Mouse (Mus musculus): ENCODE data around the gene Eif2b2. TPM values are rescaled to one million over a fixed set of nuclear protein-coding genes. Genes with fewer than 3 reads are reported as not detected.

The Eif2b2 gene
- polyA plus RNA-seq, 1 experiment from 2014 or later, result 122 TPM

DNA sequence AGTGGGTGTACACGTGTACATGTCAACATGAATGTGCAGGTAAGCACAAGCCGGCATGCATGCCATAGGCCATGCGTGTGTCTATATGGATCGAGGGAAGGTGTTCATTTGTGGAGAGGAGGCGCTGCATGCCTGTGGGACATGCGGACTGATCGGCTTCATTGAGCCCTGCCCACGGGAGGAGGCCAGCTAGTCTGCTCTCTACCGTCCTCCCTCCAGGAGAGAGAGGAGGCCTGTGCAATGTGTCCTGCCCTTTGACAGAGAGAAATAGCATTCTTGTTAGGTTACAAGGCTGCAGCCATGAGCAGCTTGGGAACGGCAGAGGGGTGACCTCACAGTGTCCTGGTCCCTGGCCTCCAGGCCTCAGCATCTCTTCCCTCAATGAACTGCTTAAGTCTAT lies 23.1 kb upstream of the Eif2b2 start:
- no peaks in the 10 kb centered on the region for H3K9me3 ChIP-seq
- no peak overlapping the region for H3K4me3 ChIP-seq
- peaks cover 80% of the 10 kb centered on the region for H3K4me1 ChIP-seq
- WGBS, result 88% methylated on average over 10 of the region's 10 CpGs
- no peak for DNase-seq (ENCODE audit: low spot score)
- peak overlapping the region; percentile 32 for H3K27ac ChIP-seq (replicated peaks)
- peaks cover 74% of the 10 kb centered on the region for H3K27me3 ChIP-seq (replicated peaks; ENCODE audit: low read depth, poor library complexity, severe bottlenecking)
- no peaks in the 10 kb centered on the region for H3K36me3 ChIP-seq (replicated peaks)

DNA sequence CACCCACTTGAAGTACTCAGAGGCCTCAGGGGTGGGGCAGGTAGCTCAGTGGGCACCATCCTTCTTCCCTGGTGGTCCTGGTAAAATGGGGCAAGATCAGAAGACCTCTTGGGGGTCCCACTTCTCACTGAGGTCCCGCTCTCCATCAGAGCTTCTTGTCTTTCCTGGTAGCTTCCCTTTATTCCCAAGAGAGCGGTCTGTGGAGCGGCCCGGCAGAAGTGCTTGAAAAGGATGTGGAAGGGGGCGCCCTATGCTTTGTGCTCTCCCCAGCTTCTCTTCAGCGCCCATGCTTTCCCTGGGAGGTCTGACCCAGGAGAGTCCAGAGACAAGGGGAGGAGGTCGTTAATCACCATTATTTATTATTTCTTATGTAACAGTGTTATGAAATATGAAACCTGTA lies 21.9 kb upstream of the Eif2b2 start:
- peaks cover 85% of the 10 kb centered on the region for H3K4me1 ChIP-seq

DNA sequence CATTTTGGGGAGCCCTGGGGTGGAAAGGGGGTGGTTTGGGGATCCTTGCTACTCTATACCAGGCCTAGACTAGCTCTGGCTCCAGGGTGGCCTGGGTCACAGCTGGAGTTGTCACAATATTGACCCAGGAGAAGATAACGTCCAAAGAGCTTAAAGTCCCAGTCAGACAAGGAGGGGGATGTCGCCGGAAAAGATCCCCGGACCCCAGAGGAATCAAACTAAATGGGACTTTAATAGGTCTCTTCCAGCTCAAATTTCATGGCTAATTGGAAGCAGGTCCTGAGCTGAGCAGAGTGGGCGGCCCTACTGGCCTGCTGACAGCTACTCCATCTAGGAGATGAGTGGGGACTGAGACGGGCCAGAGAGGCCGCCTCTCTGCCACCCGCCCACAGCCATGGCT lies 21.3 kb upstream of the Eif2b2 start:
- peak overlapping the region; percentile 28; the same call in 1 of the 2 replicates for H3K4me3 ChIP-seq
- no peaks in the 10 kb centered on the region for H3K36me3 ChIP-seq (replicated peaks)
- peak; percentile 76 for DNase-seq (ENCODE audit: low spot score)
- WGBS, result 22% methylated on average over 8 of the region's 8 CpGs
- H3K27me3 ChIP-seq (replicated peaks; ENCODE audit: low read depth, poor library complexity, severe bottlenecking), result peaks cover 66% of the 10 kb centered on the region
- no peak overlapping the region; the same call in 1 of the 2 replicates for H3K27ac ChIP-seq (replicated peaks)
- H3K4me1 ChIP-seq, result peaks cover 82% of the 10 kb centered on the region
- H3K9me3 ChIP-seq, result no peaks in the 10 kb centered on the region

More for the DNA sequence above, 21.9 kb upstream of the Eif2b2 start:
- H3K36me3 ChIP-seq (replicated peaks), result no peaks in the 10 kb centered on the region
- no peaks in the 10 kb centered on the region for H3K9me3 ChIP-seq
- peak overlapping the region; percentile 28; the same call in 1 of the 2 replicates for H3K4me3 ChIP-seq
- WGBS, result 63% methylated on average over 7 of the region's 7 CpGs
- no peak for DNase-seq (ENCODE audit: low spot score)
- H3K27me3 ChIP-seq (replicated peaks; ENCODE audit: low read depth, poor library complexity, severe bottlenecking), result peaks cover 70% of the 10 kb centered on the region
- peak overlapping the region; percentile 60 for H3K27ac ChIP-seq (replicated peaks)

DNA sequence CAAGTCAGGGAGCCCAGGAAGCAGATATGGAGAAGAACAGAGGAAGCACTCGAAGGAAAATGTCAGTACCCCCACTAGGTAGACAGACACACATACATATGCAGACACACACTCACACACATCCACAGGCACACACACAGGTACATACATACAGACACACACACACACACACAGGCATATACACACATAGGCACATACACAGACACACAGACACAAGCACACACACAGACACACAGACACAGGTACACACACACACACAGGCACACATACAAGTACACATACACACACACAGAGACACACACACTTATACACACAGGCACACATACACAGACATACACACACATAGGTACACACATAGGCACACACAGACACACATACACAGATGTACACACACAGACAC lies 19.3 kb upstream of the Eif2b2 start:
- H3K4me3 ChIP-seq, result no peak overlapping the region
- 79% methylated on average over 1 of the region's 1 CpGs for WGBS
- H3K9me3 ChIP-seq, result no peaks in the 10 kb centered on the region
- DNase-seq (ENCODE audit: low spot score), result no peak
- no peak overlapping the region for H3K27ac ChIP-seq (replicated peaks)
- no peaks in the 10 kb centered on the region for H3K36me3 ChIP-seq (replicated peaks)
- peaks cover 49% of the 10 kb centered on the region for H3K27me3 ChIP-seq (replicated peaks; ENCODE audit: low read depth, poor library complexity, severe bottlenecking)
- H3K4me1 ChIP-seq, result peaks cover 79% of the 10 kb centered on the region

DNA sequence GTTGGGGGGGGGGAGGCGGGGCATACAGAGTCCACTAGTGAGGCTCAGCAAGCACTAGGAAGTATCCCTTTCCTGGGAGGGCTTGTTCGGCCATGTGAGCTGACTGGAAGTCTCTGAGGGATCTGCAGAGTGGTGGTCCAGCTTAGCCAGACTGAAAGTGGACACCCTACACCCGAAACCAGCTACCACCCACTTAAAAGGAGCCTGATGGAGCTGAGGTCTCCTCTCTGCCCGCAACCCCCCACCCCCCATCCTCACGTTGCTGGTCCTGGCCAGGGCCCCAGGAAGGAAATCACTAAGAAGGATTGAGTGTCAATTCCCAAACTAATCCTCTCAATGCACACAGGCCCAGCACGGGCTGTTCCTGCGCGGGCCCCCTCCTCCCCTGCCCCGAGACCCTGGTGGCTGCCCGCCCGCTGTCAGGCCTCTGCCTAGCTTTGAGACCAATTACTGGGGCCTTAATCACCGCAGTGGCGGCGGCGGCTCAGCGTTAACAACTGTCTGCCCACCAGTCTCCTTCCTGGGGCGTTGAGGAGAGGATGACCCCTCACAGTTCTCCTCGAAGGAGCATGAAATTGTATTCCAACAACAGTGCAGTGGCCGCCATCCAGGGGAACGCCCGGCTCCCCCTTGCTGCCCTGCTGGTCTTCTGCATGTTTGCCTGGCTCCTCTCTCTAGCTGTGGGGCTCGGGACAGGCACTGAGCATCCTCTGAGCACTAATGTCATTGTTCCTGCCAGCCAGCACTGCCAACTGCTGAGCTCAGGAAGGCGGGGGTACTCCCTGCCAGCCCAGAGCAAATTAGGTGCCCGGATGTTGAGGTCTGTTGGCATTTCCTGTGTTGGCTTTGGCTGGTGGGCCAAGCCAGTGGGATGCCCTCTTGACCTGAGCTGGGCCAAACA lies 18.1 kb upstream of the Eif2b2 start:
- WGBS, result 10% methylated on average over 24 of the region's 24 CpGs
- H3K4me3 ChIP-seq, result peak overlapping the region; percentile 35
- peak; percentile 78 for DNase-seq (ENCODE audit: low spot score)
- H3K36me3 ChIP-seq (replicated peaks), result no peaks in the 10 kb centered on the region
- no peaks in the 10 kb centered on the region for H3K9me3 ChIP-seq
- peak overlapping the region; percentile 77 for H3K27ac ChIP-seq (replicated peaks)
- H3K27me3 ChIP-seq (replicated peaks; ENCODE audit: low read depth, poor library complexity, severe bottlenecking), result peaks cover 37% of the 10 kb centered on the region
- H3K4me1 ChIP-seq, result peaks cover 71% of the 10 kb centered on the region

DNA sequence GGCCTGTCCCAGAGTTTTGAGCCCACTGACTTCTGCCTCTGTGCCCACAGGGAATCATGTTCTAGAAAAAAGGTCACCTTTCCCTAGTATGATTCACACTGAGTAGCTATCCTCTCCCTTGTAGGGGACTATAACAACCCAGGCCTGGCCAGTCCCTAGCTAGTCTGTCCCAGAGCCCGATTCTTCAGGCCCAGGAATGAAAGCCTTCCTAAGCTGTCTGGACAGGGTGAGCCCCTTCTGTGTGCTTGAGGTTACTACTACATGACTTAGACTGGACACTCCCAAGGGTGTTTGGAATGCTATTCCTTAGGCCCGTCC lies 17.5 kb upstream of the Eif2b2 start:
- WGBS, result 70% methylated on average over 2 of the region's 2 CpGs
- DNase-seq (ENCODE audit: low spot score), result no peak
- Histone ChIP-seq H3K9me3 (no peaks in the 10 kb centered on the region), H3K27me3 (replicated peaks; ENCODE audit: low read depth, poor library complexity, severe bottlenecking) (peaks cover 30% of the 10 kb centered on the region), H3K36me3 (replicated peaks) (no peaks in the 10 kb centered on the region), H3K4me3 (peak overlapping the region; percentile 35; the same call in 1 of the 2 replicates), H3K4me1 (peaks cover 65% of the 10 kb centered on the region), H3K27ac (replicated peaks) (peak overlapping the region; percentile 77)

DNA sequence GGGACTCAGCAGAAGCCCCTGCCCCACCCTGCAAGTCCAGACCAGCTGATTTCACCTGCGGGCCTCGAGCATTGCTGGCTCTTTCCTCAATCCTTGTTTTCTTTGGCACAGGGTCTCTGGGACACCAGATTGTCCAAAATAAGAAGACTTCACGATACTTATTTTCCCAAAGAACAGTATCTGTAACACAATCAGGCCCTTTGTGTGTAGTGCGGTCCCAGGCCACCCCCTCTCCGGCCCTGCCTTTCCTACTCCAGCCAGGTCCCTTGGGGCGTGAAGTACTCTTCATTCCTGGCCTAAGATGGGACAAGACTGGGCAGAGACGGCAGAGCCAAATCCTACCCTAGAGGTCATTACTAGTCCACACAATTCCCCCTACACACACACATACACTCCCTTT lies 17.1 kb upstream of the Eif2b2 start:
- Histone ChIP-seq H3K27me3 (replicated peaks; ENCODE audit: low read depth, poor library complexity, severe bottlenecking) (peaks cover 26% of the 10 kb centered on the region), H3K4me1 (peaks cover 61% of the 10 kb centered on the region), H3K9me3 (no peaks in the 10 kb centered on the region), H3K4me3 (no peak overlapping the region), H3K27ac (replicated peaks) (peak overlapping the region; percentile 77), H3K36me3 (replicated peaks) (no peaks in the 10 kb centered on the region)
- WGBS, result 68% methylated on average over 7 of the region's 7 CpGs
- no peak for DNase-seq (ENCODE audit: low spot score)

DNA sequence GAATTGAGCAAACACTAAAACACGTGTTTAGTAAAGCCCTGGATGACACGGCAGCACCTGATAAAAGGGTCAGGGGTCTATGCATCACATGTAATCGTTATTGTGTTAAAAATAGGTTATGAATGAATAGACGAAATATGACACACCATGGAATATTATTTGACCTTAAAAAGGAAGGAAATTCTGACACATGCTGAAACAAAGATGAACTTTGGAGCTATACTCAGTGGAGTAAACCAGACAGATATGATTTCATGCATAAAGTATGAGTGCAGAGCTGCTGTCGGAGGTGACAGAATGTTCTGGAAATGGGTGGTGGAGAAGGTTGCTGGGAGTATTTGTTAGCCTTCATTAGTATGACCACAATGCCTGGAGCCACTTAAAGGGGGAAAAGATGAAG lies 15.6 kb upstream of the Eif2b2 start:
- peaks cover 25% of the 10 kb centered on the region for H3K27me3 ChIP-seq (replicated peaks; ENCODE audit: low read depth, poor library complexity, severe bottlenecking)
- H3K27ac ChIP-seq (replicated peaks), result no peak overlapping the region
- H3K4me1 ChIP-seq, result peaks cover 47% of the 10 kb centered on the region
- H3K36me3 ChIP-seq (replicated peaks), result no peaks in the 10 kb centered on the region
- no peaks in the 10 kb centered on the region for H3K9me3 ChIP-seq
- WGBS, result 84% methylated on average over 5 of the region's 5 CpGs
- no peak overlapping the region for H3K4me3 ChIP-seq
- DNase-seq (ENCODE audit: low spot score), result no peak

DNA sequence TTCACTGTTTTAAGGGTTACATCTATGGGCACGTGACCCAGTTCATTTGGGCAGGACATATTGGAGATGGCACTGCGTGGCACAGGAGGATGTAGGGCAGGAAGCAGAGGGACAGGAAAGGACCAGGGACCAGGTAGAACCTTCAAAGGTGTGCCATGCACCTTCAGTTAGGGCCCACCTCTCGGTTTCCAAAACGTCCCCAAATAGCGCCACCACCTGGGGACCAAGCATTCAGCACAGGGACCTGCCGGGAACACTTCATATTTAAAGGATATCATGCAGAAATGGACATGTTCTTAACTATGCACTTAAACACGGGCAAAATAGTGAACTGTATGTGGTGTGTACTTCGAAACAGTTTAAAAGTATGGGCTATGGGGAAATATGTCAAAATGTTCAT lies 15.2 kb upstream of the Eif2b2 start:
- no peak for DNase-seq (ENCODE audit: low spot score)
- no peaks in the 10 kb centered on the region for H3K9me3 ChIP-seq
- 55% methylated on average over 8 of the region's 8 CpGs for WGBS
- peaks cover 21% of the 10 kb centered on the region for H3K27me3 ChIP-seq (replicated peaks; ENCODE audit: low read depth, poor library complexity, severe bottlenecking)
- peaks cover 46% of the 10 kb centered on the region for H3K4me1 ChIP-seq
- no peaks in the 10 kb centered on the region for H3K36me3 ChIP-seq (replicated peaks)
- no peak overlapping the region for H3K27ac ChIP-seq (replicated peaks)
- H3K4me3 ChIP-seq, result no peak overlapping the region

DNA sequence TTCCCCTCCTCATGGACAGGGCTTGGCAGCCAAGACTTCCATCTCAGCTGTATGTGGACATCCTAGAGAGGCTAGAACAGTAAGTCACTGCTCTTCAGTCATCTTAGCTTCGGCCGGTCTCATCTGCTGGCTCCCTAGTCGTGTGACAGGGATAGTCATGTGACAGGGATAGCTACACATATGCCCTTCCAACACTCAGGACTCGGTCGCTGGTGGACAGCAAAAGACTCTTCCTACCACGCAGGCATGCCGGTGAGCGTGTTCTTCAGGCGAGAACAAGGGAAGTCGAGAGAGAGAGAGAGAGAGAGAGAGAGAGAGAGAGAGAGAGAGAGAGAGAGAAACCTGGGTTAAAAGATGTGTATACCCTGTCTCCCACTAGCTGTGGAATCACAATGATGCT lies 13.9 kb upstream of the Eif2b2 start:
- Histone ChIP-seq H3K27ac (replicated peaks) (0 out of 2 replicates have a peak overlapping the region, but pooled peaks have one; percentile 61), H3K4me1 (peaks cover 33% of the 10 kb centered on the region), H3K9me3 (no peaks in the 10 kb centered on the region), H3K36me3 (replicated peaks) (no peaks in the 10 kb centered on the region), H3K4me3 (no peak overlapping the region), H3K27me3 (replicated peaks; ENCODE audit: low read depth, poor library complexity, severe bottlenecking) (peaks cover 7% of the 10 kb centered on the region; the same call in 1 of the 2 replicates)
- 88% methylated on average over 10 of the region's 10 CpGs for WGBS
- DNase-seq (ENCODE audit: low spot score), result no peak

DNA sequence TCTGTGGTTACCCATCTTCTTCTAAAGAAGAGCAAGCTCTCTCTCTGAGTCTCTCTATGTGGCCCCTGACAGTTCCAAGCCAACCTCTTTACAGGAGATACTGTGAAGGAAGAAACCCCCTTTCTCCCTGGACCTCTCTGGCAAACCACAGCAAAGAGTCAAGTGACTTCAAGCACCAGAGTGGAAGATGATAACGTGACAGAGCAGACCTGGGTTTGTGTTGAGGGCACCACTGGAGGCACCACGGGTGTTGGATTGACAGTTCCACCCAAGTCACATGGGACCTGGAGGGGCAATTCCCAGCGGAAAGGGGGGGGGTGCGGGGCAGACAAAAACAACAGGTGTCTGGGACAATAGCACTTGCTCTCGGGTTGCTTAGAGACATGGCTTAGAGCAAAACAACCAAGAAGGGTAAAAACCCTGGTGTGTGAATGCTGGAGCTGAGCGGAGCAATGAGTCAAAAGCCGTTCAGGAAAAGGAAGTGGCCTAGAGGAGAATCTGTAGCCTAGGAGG lies 10.5 kb upstream of the Eif2b2 start:
- 38% methylated on average over 7 of the region's 7 CpGs for WGBS
- Histone ChIP-seq H3K9me3 (no peaks in the 10 kb centered on the region), H3K27me3 (replicated peaks; ENCODE audit: low read depth, poor library complexity, severe bottlenecking) (no peaks in the 10 kb centered on the region), H3K4me1 (peaks cover 11% of the 10 kb centered on the region), H3K4me3 (no peak overlapping the region), H3K36me3 (replicated peaks) (no peaks in the 10 kb centered on the region), H3K27ac (replicated peaks) (no peak overlapping the region)
- DNase-seq (ENCODE audit: low spot score), result no peak

DNA sequence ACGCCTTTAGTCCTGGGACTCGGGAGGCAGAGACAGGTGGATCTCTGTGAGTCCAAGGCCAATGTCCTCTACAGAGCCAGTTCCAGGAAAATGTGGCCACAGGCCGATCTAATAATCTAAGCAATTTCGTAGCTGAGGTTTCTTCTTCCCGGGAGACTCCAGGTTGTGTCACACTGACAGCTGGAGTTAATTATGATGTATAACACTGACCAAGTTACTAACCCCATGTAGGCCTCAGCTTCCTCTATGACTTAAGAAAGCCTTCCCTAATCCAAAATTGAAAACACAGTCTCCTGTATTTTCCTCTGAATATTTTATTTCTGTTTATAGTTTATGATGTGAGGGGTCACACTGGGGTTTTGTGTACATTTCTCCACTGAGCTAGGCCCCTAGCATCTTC lies 4.2 kb upstream of the Eif2b2 start:
- Histone ChIP-seq H3K36me3 (replicated peaks) (no peaks in the 10 kb centered on the region), H3K4me3 (no peak overlapping the region), H3K27ac (replicated peaks) (no peak overlapping the region), H3K9me3 (no peaks in the 10 kb centered on the region), H3K27me3 (replicated peaks; ENCODE audit: low read depth, poor library complexity, severe bottlenecking) (no peaks in the 10 kb centered on the region), H3K4me1 (peaks cover 19% of the 10 kb centered on the region)
- WGBS, result 57% methylated on average over 5 of the region's 5 CpGs
- no peak for DNase-seq (ENCODE audit: low spot score)

DNA sequence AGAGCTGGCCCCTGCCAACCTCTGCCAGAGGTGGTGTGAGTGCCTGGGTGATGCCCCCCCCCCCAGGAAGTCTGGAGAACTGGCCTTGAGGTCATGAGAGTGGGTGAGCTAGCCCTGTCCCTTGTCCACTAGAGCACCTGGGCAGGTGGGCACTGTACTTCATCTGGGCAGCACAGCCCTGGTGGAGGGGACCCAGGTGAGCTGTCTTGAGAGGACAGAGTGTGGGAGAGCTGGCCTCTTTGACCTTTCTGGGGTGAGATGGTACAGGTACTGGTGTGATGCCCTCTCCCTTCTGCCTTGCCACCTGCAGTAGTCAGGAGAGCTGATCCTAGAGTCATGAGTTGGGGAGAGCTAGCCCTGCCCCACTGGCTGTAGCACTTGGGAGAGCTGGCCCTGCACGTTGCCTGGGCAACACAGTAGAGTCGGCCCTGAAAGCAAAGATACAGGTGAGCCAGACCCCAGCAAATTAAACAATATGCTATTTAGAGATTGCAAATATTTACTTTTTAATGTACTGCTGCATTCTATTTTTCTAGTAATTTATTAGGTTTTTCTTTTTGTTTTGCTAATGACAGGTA lies 1.5 kb upstream of the Eif2b2 start:
- no peak overlapping the region for H3K4me3 ChIP-seq
- H3K9me3 ChIP-seq, result no peaks in the 10 kb centered on the region
- 81% methylated on average over 2 of the region's 2 CpGs for WGBS
- peaks cover 23% of the 10 kb centered on the region for H3K36me3 ChIP-seq (replicated peaks)
- no peaks in the 10 kb centered on the region for H3K27me3 ChIP-seq (replicated peaks; ENCODE audit: low read depth, poor library complexity, severe bottlenecking)
- peaks cover 35% of the 10 kb centered on the region for H3K4me1 ChIP-seq
- 0 out of 2 replicates have a peak overlapping the region, but pooled peaks have one; percentile 14 for H3K27ac ChIP-seq (replicated peaks)
- DNase-seq (ENCODE audit: low spot score), result no peak

Data from embryonic facial prominence, embryonic 10.5 days (tissue).